Mouse (Mus musculus) c-Kit-positive CD71-negative TER-119-negative erythroid progenitor cells, embryonic 14.5 days (primary cell): Measurements from ENCODE around the gene Dpp8.
"Not testable (repeated sequence)": the region's sequence is repeated elsewhere in the genome, so short reads cannot be mapped to it uniquely, and the experiment has no call there.

Experiments used
- DNase-seq: peaks from one replicate; pipeline ENCODE4 v3.0.0-alpha.2; 2013; ENCODE audit warnings: low read depth

Gene Dpp8

GRCm38 (mm10) chr9:65021887-65022579 lies 10.2 kb upstream of the Dpp8 start:
- DNase-seq = no peak

DNA sequence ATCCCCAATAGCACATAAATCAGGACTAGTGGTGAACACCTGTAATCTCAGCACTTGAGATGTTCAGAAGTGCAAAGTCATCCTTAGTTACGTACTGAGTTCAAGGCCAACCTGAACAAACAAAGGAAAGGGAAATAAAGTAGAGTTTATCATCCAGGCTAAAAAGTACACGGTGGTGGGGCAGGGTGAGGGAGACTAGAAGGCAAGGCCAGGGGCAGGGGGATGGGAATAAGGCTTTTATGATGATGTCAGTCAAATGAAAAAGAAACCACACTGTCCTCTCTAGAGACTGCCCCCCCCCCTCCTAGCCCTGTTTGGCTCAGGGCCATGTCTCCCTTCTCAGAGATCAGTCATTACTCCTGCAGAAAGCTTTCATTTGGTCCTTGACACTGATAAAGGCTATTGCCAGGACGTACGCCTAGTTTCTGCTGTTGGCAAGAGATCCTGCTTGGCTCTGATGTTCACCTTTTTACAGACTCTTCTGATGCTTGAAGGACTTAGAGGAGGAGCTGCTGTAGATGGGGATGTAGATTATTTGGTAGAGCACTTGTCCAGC lies 9.6 kb upstream of the Dpp8 start:
- DNase-seq = no peak

GRCm38 (mm10) chr9:65023447-65023846 lies 8.8 kb upstream of the Dpp8 start:
- DNase-seq = no peak

DNA sequence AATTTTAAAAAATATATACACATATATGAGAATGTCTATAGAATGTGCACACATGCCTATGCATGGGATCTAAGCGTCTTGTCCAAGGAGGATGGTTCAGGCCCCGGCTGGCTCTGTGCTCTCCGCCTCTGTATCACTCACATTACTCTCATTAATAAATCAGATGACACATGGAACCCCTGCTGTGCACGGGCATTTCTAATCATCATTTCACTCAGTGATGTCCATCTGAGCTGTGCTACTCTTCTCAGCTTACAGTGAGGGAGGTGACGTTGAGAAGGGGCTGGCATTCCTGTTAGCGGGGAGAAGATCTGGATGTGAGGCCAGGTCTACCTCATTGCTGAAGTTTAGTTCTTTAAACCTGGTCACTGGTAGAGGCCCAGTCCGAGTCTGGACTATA lies 5.0 kb upstream of the Dpp8 start:
- no peak for DNase-seq

DNA sequence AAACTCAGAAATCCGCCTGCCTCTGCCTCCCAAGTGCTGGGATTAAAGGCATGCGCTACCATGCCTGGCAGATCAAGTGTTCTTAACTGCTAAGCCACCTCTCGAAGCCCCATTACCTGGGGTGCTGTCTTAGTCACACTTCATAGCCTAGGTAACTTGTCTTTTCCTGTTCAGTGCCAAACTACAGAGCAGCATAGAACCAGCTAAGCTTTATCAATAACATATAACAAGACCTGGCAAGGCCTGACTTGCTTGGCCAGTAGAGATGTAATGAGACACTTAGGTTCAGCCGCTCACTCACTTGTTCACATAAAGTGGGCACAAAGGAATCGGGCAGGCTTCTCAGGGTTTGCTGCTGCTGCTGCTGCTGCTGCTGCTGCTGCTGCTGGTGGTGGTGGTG lies 3.9 kb upstream of the Dpp8 start:
- DNase-seq = no peak

- not testable (repeated sequence) for DNase-seq
Observed at GRCm38 (mm10) chr9:65031355-65031754, 859 bp upstream of the Dpp8 start.

DNA sequence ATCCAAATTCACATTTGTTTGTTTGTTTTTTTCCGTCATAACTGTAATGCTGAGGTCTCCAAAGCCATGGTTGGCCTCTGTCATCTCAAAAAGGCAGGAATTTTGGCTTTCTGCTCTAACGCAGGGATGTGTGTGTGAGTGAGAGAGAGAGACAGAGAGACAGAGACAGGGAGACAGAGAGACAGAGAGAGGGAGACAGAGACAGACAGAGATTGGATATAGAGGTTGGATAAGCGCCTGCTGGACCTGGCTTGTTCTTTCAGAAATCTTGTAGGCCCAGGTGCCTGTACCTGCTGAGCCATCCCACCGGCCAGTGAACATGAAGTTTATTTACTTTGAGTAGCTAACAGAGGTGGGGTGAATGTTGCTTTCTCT lies 333 bp upstream of the Dpp8 start:
- no peak for DNase-seq

DNA sequence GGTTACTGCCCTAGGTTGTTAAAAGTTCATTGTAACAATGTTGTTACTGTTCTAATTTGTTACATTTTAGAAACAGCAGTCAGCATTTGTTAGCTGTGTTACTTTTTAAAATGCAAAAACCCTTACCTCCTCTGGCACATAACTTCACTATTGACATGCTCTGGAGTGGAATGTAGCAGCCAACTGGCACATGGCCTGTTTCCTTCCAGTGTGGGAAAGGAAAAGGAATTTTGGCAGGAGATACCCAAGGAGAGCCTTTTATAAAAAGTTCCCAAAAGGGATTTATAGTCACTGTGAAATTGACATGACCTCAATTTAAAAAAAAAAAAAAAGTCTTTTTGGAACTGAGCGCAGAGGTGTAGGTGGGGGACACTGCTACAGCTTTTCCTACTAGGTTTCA lies 4.2 kb downstream of the Dpp8 start:
- DNase-seq = no peak

DNA sequence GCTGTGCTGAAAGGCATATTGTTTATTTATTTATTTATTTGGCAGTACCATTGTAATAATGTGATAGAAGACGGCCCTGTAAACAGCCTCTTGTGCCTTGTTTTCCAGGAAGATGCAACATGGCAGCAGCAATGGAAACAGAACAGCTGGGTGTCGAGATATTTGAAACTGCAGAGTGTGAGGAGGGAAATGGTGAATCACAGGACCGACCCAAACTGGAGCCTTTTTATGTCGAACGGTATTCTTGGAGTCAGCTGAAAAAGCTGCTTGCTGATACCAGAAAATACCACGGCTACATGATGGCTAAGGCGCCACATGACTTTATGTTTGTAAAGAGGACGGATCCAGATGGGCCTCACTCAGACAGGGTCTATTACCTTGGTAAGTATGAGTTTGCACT lies 4.6 kb downstream of the Dpp8 start:
- no peak for DNase-seq

GRCm38 (mm10) chr9:65041430-65041829 lies 9.2 kb downstream of the Dpp8 start:
- DNase-seq = no peak

- DNase-seq = no peak
Observed at GRCm38 (mm10) chr9:65046993-65047392, 14.8 kb downstream of the Dpp8 start.

DNA sequence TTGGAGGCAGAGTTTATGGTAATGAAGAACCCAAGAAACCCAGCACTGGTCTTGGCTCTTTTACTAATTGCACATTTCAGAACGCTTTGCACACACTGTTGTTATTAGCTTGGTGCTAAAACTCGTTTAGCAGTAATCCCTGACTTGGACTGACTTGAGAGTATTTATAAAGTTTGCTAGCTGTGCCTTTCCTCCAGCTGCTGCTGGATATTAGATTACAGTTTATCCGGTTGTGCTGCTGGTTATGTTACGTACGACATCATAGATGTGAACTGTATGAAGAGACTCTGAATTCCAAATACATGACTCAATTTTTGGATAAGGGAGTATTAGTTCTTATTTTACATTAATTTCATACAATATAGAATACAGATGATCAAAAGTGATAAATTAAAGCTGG lies 17.2 kb downstream of the Dpp8 start:
- no peak for DNase-seq

DNA sequence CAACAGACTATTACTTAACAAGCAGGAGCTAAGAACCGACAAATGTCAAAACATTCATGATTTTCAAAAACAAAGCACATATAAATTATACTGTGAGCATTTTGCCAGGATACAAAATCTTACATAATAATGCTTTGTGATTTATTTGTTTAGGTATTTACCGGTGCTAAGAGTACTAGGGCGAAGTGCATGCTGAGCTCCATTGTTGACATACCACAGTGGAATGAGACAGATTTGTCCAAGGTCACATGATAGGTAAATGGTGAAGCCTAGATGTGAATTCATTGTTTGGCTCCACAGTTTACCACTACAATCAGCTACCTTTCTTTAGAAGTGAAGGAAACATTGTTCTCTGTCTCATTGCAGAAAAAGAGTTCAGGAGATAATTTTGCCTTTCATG lies 18.8 kb downstream of the Dpp8 start:
- DNase-seq = no peak

DNA sequence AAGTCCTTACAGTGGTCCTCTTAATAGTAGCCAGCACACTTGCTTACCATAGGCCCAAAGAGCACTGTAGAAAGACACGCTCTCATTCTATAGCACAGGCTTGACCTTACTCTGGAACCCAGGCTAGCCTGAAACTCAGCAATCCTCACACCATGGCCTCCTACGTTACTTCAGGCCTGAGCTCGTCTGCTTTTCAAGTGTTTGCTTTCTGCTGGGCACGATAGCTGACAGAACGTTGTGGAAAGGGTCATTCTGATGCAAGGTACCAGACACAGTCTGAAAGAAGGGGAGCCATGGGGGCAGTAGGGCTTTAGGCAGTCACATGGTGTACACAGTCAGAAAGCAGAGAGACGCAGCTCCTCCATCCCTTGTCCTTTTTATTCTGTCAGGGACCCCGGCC lies 32.0 kb downstream of the Dpp8 start:
- DNase-seq = no peak

- DNase-seq = no peak
Observed at GRCm38 (mm10) chr9:65070587-65070986, 38.4 kb downstream of the Dpp8 start.

- DNase-seq = no peak
Observed at GRCm38 (mm10) chr9:65073555-65073954, 41.3 kb downstream of the Dpp8 start.

DNA sequence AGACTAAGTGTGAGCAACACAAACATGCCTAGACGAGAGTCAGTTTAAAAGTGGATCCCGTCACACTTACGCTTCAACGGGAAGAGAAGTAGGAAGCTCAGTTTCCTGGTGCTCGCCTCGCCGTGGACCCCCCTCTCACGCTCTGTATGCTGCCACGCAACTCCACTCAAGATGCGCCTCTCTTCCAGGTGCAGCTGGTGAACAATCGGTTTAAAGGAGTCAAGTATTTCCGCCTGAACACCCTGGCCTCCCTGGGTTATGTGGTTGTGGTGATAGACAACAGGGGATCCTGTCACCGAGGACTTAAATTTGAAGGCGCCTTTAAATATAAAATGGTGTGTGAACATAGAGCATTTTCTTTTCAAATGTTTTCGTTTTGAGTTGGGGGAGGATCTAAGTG lies 42.0 kb downstream of the Dpp8 start:
- DNase-seq = no peak

DNA sequence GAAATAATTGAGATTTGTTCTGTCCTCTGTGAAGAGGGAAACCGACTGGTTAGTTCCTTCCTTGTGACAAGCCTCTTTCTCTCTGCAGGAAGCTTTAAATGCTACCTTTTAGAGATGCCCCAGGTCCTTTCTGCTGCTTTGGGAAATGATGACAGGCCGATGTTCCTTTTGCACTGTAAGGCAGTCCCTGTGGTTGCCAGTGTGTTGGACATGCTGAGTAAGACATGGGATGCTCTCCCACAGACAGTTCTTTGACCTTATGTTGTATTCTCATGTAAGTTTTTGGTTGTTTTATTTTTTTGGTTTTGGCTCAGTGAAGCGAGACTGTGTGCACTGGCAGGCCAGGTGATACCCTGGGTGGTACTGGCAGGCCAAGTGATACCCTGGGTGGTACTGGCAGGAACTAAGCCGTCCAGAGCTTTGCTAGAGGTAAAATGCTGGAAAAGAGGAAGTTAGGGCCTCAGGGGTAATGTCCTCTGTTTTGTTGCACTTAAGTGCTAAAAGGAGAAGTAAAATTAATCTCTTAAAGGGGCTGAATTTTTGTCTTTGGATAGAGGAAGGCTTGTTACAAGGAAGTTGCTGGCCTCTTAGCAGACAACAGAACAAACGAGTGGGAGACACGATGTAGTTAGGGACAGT lies 42.8 kb downstream of the Dpp8 start:
- peak; percentile 39 for DNase-seq

- no peak for DNase-seq
Observed at GRCm38 (mm10) chr9:65077536-65077935, 45.3 kb downstream of the Dpp8 start.

GRCm38 (mm10) chr9:65080141-65080540 lies 47.9 kb downstream of the Dpp8 start:
- DNase-seq = not testable (repeated sequence)

GRCm38 (mm10) chr9:65083075-65083765 lies 51.0 kb downstream of the Dpp8 start:
- no peak for DNase-seq

DNA sequence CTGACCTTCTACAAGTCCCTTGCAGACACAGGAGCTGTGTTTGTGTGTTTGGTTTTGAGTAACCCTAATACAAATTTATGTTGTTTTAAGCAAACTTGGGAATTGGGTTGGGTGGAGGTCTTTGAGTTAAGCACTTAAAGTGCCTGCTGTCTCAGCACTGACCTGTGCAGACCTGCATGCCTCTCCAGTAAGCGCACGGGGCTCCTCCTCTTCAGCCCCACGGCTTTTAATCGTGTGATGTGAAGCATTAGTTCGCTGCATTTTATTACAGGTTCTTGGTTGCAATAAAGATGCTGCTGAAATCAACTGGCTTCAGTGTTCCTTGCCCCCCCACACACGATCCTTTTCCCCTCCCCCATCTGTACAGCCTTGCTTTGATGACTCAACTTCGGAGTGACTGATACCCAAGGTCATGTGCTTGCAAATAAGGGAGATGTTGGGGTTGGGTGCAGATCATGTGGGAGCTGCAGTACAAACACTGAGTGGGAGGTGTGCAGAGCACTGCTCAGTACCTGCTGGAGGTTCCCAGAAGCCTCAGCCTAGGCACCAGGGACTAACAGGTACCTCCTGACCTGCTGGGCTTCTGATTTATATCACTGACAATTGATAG lies 52.1 kb downstream of the Dpp8 start:
- DNase-seq = no peak

DNA sequence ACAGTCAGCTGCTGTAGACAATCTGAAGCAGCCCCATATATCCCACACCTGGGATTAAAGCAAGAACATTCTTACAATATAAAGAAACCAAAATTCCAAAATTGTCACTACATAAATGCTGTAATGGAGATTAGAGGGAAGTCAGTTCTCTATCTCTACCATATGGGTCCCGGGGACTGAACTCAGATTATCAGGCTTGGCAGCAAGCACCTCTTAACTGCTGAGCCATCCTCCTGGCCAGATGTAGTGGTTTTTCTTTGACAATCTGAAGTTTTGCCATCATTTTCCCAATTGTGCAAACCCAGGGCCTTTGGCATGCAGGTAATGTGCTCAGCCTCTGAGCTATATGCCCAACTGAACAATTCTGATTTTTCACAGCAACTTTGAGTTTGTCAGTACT lies 53.1 kb downstream of the Dpp8 start:
- DNase-seq = no peak
